Mouse (Mus musculus) cortical plate, adult 2 months (tissue): ENCODE data around the gene Prrc2b.

Experiments used
- CTCF ChIP-seq: fragments of 200-500 bp; IDR thresholded peaks from 2 replicates; pipeline ENCODE4 v1.5.1; 2011; ENCODE audit warnings: mild to moderate bottlenecking, control low read depth, low read length; ENCODE audit not compliant: insufficient read depth; ENCODE audit errors: extremely low read depth
- POLR2A ChIP-seq: fragments of 200-500 bp; IDR thresholded peaks from 2 replicates; pipeline ENCODE4 v1.6.1; 2011; ENCODE audit warnings: mild to moderate bottlenecking, low read length, control low read depth; ENCODE audit not compliant: insufficient read depth; ENCODE audit errors: extremely low read depth

DNA sequence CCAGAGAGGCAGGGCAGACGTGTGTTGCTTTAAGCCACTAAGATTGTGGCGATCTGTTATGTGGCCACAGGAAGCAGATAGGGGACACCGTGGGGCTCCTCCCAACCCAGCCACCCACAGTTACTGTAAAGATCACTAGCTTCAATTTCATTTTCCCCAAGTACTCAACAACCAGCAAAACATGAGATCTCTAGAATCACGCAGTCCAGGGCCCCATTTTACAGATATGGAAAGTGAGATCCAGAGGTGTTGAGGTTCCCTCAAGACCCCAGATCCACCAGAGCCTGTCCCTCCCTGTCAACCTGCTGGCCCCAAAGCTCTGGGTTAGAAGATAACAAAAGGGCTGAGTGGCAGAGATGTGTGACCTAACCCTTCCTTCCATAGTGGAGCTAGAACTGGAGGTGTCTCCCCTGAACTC lies 35.0 kb upstream of the Prrc2b start:
- TF ChIP-seq POLR2A (no peak), CTCF (no peak)
